Mouse (Mus musculus): ENCODE measurements at regions not wholly inside any gene's neighbourhood (a gene's known extent, or its start where the extent isn't known, plus 50 kb on each side); places are given as distances from the start of the nearest gene placed in this dataset.

DNA sequence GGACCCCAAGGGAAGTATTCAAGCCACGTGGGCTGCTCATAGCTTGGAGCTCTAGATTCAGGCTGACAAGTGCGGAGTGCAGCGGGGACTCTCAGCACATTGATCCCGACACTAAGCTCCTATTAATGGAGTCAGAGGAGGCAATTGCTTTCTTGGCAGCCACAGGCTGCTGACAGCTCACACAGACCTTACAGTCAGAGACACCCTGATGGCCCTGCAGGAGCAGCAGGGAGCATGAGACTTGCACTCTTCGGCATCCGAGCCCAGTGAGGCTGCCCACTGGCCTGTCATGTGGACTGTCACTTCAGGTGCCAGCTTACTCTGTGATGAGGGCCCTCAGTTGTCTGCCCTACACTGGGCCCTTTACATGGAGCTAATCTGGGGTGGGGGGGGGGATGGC lies 176.5 kb upstream of the Nlrp1b start:
- Histone ChIP-seq H3K9me3 (ENCODE audit: low read length) (no peaks in the 10 kb centered on the region), H3K27me3 (ENCODE audit: insufficient read depth, low read length) (no peaks in the 10 kb centered on the region), H3K27ac (ENCODE audit: low read length) (no peak overlapping the region), H3K4me3 (ENCODE audit: low read length) (no peak overlapping the region), H3K36me3 (ENCODE audit: insufficient read depth, low read length) (no peaks in the 10 kb centered on the region), H3K4me2 (replicated peaks; ENCODE audit: low read depth, low read length) (no peak overlapping the region), H3K9ac (replicated peaks; ENCODE audit: low read length) (no peak overlapping the region), H3K4me1 (ENCODE audit: insufficient read depth, low read length) (no peaks in the 10 kb centered on the region)
- ATAC-seq (ENCODE audit: low FRiP score, low TSS enrichment) = no peak
- WGBS = 76% methylated on average over 6 of the region's 6 CpGs

- H3K9me3 ChIP-seq (ENCODE audit: low read length) = no peaks in the 10 kb centered on the region
- H3K9ac ChIP-seq (replicated peaks; ENCODE audit: low read length) = no peak overlapping the region
- H3K36me3 ChIP-seq (ENCODE audit: insufficient read depth, low read length) = no peaks in the 10 kb centered on the region
- H3K27me3 ChIP-seq (ENCODE audit: insufficient read depth, low read length) = no peaks in the 10 kb centered on the region
- H3K4me3 ChIP-seq (ENCODE audit: low read length) = no peak overlapping the region
- WGBS = 87% methylated on average over 6 of the region's 6 CpGs
- no peaks in the 10 kb centered on the region for H3K4me1 ChIP-seq (ENCODE audit: insufficient read depth, low read length)
- no peak overlapping the region for H3K4me2 ChIP-seq (replicated peaks; ENCODE audit: low read depth, low read length)
- no peak for ATAC-seq (ENCODE audit: low FRiP score, low TSS enrichment)
- H3K27ac ChIP-seq (ENCODE audit: low read length) = no peak overlapping the region
Observed at GRCm38 (mm10) chr11:71409211-71409765, 178.8 kb upstream of the Nlrp1b start.

GRCm38 (mm10) chr11:71410582-71410981 lies 180.0 kb upstream of the Nlrp1b start:
- H3K27me3 ChIP-seq (ENCODE audit: insufficient read depth, low read length) = no peaks in the 10 kb centered on the region
- no peak overlapping the region for H3K27ac ChIP-seq (ENCODE audit: low read length)
- no peaks in the 10 kb centered on the region for H3K4me1 ChIP-seq (ENCODE audit: insufficient read depth, low read length)
- H3K4me2 ChIP-seq (replicated peaks; ENCODE audit: low read depth, low read length) = no peak overlapping the region
- 81% methylated on average over 3 of the region's 3 CpGs for WGBS
- no peaks in the 10 kb centered on the region for H3K9me3 ChIP-seq (ENCODE audit: low read length)
- ATAC-seq (ENCODE audit: low FRiP score, low TSS enrichment) = no peak
- no peak overlapping the region for H3K4me3 ChIP-seq (ENCODE audit: low read length)
- H3K36me3 ChIP-seq (ENCODE audit: insufficient read depth, low read length) = no peaks in the 10 kb centered on the region
- no peak overlapping the region for H3K9ac ChIP-seq (replicated peaks; ENCODE audit: low read length)

DNA sequence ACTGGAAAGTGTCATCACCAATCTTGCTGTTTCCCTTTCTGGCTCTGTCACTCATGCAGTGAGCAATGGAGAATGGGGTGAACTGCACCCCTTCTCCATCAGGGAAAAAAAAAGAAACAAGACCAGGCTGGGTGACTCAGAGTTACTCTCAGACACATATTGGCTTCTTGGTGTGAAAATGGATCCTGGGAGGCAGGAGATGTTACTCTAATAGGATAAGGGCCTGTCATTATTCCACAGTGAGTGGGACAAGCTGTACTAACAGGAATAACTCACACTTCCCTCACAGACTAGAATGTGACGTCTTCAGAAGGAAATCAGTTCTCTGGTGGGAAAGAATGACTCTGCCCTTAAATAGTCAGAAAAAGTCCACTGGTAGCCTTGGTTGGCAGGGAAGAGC lies 181.4 kb upstream of the Nlrp1b start:
- Histone ChIP-seq H3K9me3 (ENCODE audit: low read length) (no peaks in the 10 kb centered on the region), H3K36me3 (ENCODE audit: insufficient read depth, low read length) (no peaks in the 10 kb centered on the region), H3K4me2 (replicated peaks; ENCODE audit: low read depth, low read length) (no peak overlapping the region), H3K27ac (ENCODE audit: low read length) (no peak overlapping the region), H3K9ac (replicated peaks; ENCODE audit: low read length) (no peak overlapping the region), H3K4me1 (ENCODE audit: insufficient read depth, low read length) (no peaks in the 10 kb centered on the region), H3K4me3 (ENCODE audit: low read length) (no peak overlapping the region), H3K27me3 (ENCODE audit: insufficient read depth, low read length) (no peaks in the 10 kb centered on the region)
- 76% methylated on average over 1 of the region's 1 CpGs for WGBS
- no peak for ATAC-seq (ENCODE audit: low FRiP score, low TSS enrichment)

DNA sequence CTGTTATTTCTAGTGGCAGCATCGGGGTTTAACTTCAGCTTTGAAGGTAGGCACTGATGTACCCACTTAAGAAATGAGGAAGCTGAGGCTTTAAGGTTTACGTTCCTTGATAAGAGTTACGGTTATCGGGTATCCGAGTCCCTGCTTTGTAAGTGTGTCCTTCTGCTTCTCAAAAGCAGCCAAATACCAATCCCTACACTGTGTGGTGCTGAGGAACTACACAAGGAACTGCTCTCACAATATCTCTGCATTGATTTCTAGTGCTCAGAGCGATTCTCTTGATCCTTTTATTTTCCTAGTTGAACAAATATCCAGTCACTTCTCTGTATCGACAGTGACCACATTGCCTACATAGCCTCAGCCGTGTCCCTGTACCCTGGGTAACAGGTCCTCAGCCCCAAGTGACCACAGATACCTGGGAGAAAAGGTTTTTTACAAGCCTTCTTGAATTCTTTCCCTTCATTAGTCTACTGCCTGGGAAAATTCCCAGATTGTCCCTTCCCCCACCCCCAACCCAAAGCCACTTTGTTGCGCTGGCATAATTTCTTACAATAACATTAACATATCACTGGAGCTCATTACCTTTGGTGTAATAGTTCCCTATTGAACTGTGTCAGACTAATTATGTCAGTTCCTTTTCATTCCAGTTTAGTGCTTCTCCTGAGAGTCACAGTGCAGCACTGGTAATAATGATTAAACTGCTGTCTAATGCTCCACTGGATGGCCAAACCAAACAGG lies 184.0 kb upstream of the Nlrp1b start:
- Histone ChIP-seq H3K4me3 (ENCODE audit: low read length) (no peak overlapping the region), H3K4me1 (ENCODE audit: insufficient read depth, low read length) (no peaks in the 10 kb centered on the region), H3K36me3 (ENCODE audit: insufficient read depth, low read length) (no peaks in the 10 kb centered on the region), H3K27ac (ENCODE audit: low read length) (no peak overlapping the region), H3K9me3 (ENCODE audit: low read length) (no peaks in the 10 kb centered on the region), H3K27me3 (ENCODE audit: insufficient read depth, low read length) (no peaks in the 10 kb centered on the region), H3K9ac (replicated peaks; ENCODE audit: low read length) (no peak overlapping the region), H3K4me2 (replicated peaks; ENCODE audit: low read depth, low read length) (no peak overlapping the region)
- ATAC-seq (ENCODE audit: low FRiP score, low TSS enrichment) = no peak
- WGBS = 60% methylated on average over 9 of the region's 9 CpGs

DNA sequence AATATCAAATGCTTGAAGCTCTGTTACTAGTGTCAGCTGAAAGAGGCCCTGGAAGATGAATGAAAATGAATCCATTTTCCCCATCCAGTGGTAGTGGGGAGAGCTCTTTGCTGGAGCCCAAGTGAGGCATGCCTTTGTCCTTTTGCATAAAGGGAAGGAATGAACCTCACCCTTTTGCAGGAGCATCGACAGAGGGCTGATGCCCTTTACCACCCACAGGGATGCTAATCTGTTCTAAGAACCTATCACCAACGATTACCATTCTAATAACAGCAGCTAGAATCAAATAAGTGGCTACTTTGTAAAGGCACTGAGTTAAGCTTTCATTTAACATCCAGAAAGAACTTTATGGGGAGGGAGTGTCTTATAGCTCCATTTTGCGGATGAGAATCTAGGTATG lies 184.9 kb upstream of the Nlrp1b start:
- H3K4me3 ChIP-seq (ENCODE audit: low read length) = no peak overlapping the region
- no peak for ATAC-seq (ENCODE audit: low FRiP score, low TSS enrichment)
- no peaks in the 10 kb centered on the region for H3K9me3 ChIP-seq (ENCODE audit: low read length)
- H3K9ac ChIP-seq (replicated peaks; ENCODE audit: low read length) = no peak overlapping the region
- H3K4me2 ChIP-seq (replicated peaks; ENCODE audit: low read depth, low read length) = no peak overlapping the region
- H3K4me1 ChIP-seq (ENCODE audit: insufficient read depth, low read length) = no peaks in the 10 kb centered on the region
- no peaks in the 10 kb centered on the region for H3K27me3 ChIP-seq (ENCODE audit: insufficient read depth, low read length)
- 50% methylated on average over 3 of the region's 3 CpGs for WGBS
- H3K36me3 ChIP-seq (ENCODE audit: insufficient read depth, low read length) = no peaks in the 10 kb centered on the region
- H3K27ac ChIP-seq (ENCODE audit: low read length) = no peak overlapping the region

DNA sequence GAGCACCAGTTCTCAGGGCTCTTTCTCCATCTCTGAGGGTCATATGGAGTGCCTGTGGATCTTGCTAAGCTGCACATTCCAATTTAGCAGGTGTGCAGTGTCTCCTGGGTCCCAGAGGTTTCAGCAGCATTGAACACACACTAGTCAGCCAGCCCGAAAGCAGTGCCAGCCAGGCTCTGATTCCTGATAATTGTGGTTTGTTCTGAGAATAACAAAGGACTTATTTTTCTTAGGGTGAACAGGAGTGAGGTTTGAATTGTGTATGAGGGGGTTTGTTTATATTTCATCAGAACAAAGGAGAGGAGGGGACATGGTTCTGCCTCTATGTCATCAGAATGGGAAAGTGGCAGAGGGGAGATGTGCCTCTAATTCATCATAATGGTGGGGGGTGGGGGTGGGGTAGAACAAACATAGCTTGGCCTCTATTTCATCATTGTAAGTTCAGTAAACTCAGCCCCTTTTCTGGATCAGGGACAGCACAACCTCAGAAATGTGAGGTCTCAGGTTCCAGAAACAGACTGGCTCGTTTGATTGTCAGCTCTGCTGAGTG lies 191.8 kb upstream of the Nlrp1b start:
- H3K4me3 ChIP-seq (ENCODE audit: low read length) = no peak overlapping the region

GRCm38 (mm10) chr11:71423242-71423641 lies 192.7 kb upstream of the Nlrp1b start:
- H3K4me1 ChIP-seq (ENCODE audit: insufficient read depth, low read length) = no peaks in the 10 kb centered on the region

More for the DNA sequence above, 191.8 kb upstream of the Nlrp1b start:
- WGBS = 29% methylated on average over 2 of the region's 2 CpGs
- Histone ChIP-seq H3K4me1 (ENCODE audit: insufficient read depth, low read length) (no peaks in the 10 kb centered on the region), H3K9me3 (ENCODE audit: low read length) (peaks cover 4% of the 10 kb centered on the region; the same call in 1 of the 2 replicates), H3K9ac (replicated peaks; ENCODE audit: low read length) (no peak overlapping the region), H3K4me2 (replicated peaks; ENCODE audit: low read depth, low read length) (no peak overlapping the region), H3K27me3 (ENCODE audit: insufficient read depth, low read length) (no peaks in the 10 kb centered on the region), H3K27ac (ENCODE audit: low read length) (no peak overlapping the region), H3K36me3 (ENCODE audit: insufficient read depth, low read length) (no peaks in the 10 kb centered on the region)
- no peak for ATAC-seq (ENCODE audit: low FRiP score, low TSS enrichment)

DNA sequence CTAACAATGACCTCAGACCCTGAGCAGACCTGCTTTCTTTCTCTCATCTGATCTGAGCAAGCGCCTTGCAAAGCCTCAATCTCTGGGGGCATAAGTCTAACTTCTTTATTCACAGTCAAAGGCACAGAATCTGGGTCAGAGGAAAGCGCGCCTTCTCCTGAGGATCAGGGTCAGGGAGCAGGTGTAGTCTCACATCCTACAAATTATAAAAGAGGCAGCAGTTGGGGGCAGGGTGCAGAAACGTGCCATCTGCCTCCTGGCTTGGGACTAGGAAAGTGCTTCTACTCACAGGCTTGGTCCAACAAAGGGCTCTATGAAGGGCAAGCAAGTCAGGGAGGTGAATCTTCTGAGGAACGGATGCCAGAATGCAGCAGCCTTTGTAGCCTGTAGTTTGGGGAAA lies 194.3 kb upstream of the Nlrp1b start:
- Histone ChIP-seq H3K4me2 (replicated peaks; ENCODE audit: low read depth, low read length) (no peak overlapping the region), H3K36me3 (ENCODE audit: insufficient read depth, low read length) (no peaks in the 10 kb centered on the region), H3K9ac (replicated peaks; ENCODE audit: low read length) (no peak overlapping the region), H3K27ac (ENCODE audit: low read length) (no peak overlapping the region), H3K27me3 (ENCODE audit: insufficient read depth, low read length) (no peaks in the 10 kb centered on the region), H3K4me3 (ENCODE audit: low read length) (no peak overlapping the region), H3K4me1 (ENCODE audit: insufficient read depth, low read length) (peaks cover 6% of the 10 kb centered on the region), H3K9me3 (ENCODE audit: low read length) (peaks cover 4% of the 10 kb centered on the region; the same call in 1 of the 2 replicates)
- no peak for ATAC-seq (ENCODE audit: low FRiP score, low TSS enrichment)
- 69% methylated on average over 5 of the region's 5 CpGs for WGBS

More at GRCm38 (mm10) chr11:71423242-71423641, 192.7 kb upstream of the Nlrp1b start:
- Histone ChIP-seq H3K27ac (ENCODE audit: low read length) (no peak overlapping the region), H3K4me3 (ENCODE audit: low read length) (no peak overlapping the region), H3K27me3 (ENCODE audit: insufficient read depth, low read length) (no peaks in the 10 kb centered on the region), H3K9ac (replicated peaks; ENCODE audit: low read length) (no peak overlapping the region), H3K4me2 (replicated peaks; ENCODE audit: low read depth, low read length) (no peak overlapping the region), H3K36me3 (ENCODE audit: insufficient read depth, low read length) (no peaks in the 10 kb centered on the region), H3K9me3 (ENCODE audit: low read length) (peaks cover 4% of the 10 kb centered on the region; the same call in 1 of the 2 replicates)
- ATAC-seq (ENCODE audit: low FRiP score, low TSS enrichment) = no peak
- WGBS = 75% methylated on average over 3 of the region's 3 CpGs

GRCm38 (mm10) chr11:71429739-71430138 lies 199.2 kb upstream of the Nlrp1b start:
- Histone ChIP-seq H3K4me1 (ENCODE audit: insufficient read depth, low read length) (peaks cover 6% of the 10 kb centered on the region), H3K27me3 (ENCODE audit: insufficient read depth, low read length) (no peaks in the 10 kb centered on the region), H3K27ac (ENCODE audit: low read length) (no peak overlapping the region), H3K9me3 (ENCODE audit: low read length) (peaks cover 4% of the 10 kb centered on the region; the same call in 1 of the 2 replicates), H3K9ac (replicated peaks; ENCODE audit: low read length) (no peak overlapping the region), H3K36me3 (ENCODE audit: insufficient read depth, low read length) (no peaks in the 10 kb centered on the region), H3K4me3 (ENCODE audit: low read length) (no peak overlapping the region), H3K4me2 (replicated peaks; ENCODE audit: low read depth, low read length) (peak overlapping the region; percentile 21)
- WGBS = 30% methylated on average over 22 of the region's 22 CpGs
- ATAC-seq (ENCODE audit: low FRiP score, low TSS enrichment) = 0 out of 2 replicates have a peak, but pooled peaks have one; percentile 51

All from kidney, embryonic 16.5 days (tissue).